Mouse (Mus musculus) cerebellum, postnatal 36 days (tissue): Measurements from ENCODE around the gene Prr9.

Experiments used
- DNase-seq, 2 experiments: peaks; one replicate each; pipeline ENCODE4 v3.0.0; 2021 to 2022; ENCODE audit warnings: mixed read lengths in 2 of 2

Prr9 gene

GRCm38 (mm10) chr3:92123847-92124246 lies at the start of gene Prr9:
Gene Prr9, minus strand, starts transcription at chr3:92123947.
- no peak for DNase-seq

- DNase-seq: no peak
Observed at GRCm38 (mm10) chr3:92169847-92170246, 46.1 kb upstream of the Prr9 start.

DNA sequence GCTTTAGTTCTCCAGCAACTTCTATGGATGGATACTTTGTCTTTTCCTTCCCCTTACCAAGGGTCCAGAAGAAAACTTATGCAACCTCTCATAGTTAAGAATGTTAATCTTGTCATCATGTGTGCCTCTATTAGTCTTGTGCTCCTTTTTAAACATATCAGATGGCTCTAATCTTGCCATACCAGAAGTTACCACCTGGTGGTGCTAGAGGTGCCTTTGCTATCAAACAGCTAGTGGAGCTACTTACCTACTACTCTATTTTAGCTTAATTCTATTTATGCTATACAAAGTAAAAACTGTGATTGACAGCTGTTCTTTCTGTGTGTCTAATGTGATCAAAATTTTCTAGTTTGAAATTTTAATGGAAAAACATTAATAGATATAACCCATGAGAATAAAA lies 29.6 kb upstream of the Prr9 start:
- DNase-seq: peak in 1 of 2 experiments; percentile 7

DNA sequence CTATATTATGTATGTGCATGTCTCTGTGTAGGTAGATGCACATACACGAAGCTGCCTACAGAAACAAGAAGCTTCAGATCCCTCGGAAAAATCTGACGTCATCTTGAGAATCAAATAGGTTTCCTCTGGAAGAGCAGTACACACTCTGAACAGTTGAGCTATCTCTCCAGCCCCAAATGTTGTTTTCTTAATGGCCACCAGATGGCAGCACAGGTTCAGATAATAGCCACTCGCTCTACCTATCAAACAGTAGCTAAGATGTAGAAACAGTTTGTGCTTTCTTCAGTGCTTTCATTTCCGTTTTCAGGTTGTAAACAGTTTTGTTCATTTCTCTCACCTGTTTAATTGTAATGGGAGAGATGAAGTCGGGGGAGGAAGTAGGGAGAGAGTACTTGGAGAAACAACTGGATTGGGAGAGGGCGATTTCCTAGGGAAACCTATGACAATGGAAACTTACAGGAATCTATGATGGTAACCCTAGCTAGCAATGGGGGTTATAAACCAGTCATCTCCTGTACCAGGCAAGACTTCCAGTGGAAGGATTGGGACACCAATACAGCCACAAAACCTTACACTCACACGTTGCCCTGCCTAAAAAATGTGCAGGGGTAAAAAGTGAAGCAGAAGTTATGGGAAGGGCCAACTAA lies 27.0 kb upstream of the Prr9 start:
- peak; percentile 6 to 35 for DNase-seq

GRCm38 (mm10) chr3:92147913-92148312 lies 24.2 kb upstream of the Prr9 start:
- DNase-seq: no peak

DNA sequence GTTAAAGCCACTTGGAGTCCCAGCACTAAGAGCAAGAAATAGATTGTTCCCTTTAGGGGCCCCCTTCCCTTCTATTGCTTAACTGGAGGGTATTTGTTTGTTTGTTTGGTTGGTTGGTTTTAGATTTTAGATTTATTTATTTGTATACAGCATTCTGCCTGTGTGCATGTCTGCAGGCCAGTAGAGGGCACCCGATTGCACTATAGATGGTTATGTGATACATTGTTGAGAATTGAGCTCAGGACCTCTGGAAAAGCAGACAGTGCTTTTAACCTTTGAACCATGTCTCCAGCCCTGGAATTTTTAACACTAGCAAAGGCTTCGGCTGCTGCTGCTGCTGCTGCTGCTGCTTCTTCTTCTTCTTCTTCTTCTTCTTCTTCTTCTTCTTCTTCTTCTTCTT lies 23.7 kb upstream of the Prr9 start:
- no peak for DNase-seq

- DNase-seq: no peak
Observed at GRCm38 (mm10) chr3:92142644-92143043, 18.9 kb upstream of the Prr9 start, which contains the start of gene Lelp1. Gene Lelp1, minus strand, starts transcription at chr3:92142744.

DNA sequence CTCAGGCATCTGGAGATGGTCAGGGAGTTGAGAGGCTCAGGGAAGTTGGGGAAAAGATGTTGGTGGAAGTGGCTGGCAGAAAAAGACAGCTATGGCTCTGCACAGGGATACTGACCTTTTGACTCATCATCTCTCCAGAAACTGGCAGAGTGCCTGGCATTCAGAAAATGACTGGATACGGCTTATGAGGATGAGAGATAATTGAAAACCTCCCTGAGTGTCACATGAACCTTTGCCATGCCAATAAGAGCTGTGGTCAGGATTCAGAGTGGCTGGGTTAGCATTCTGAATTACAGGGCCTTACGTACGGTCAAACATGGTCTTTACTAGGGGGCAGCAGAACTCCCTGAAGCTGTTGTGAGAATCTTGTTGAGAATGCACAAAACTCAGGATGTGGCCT lies 2.8 kb downstream of the Prr9 start:
- no peak for DNase-seq

GRCm38 (mm10) chr3:92117930-92118329 lies 5.8 kb downstream of the Prr9 start:
- DNase-seq: no peak

- no peak for DNase-seq
Observed at GRCm38 (mm10) chr3:92111526-92111925, 12.2 kb downstream of the Prr9 start.

DNA sequence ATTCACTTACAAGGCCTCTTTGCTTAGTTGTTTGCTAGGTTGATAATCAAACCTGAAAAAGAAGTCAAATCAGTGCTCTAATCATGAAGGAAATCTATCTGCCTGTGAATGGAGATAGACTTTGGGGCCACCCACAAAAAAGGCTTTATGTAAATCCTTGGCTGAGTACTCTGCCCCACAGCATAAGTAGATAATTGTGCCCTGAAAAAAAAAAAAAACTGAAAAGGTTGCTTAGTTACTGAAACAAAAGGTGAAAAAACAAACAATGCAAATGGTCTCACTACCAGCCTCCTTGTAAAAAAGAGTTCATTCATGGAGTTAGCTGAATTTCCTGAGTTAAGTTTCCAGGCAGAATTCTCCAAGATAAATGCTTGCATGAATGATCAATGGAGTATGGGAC lies 13.0 kb downstream of the Prr9 start:
- no peak for DNase-seq

DNA sequence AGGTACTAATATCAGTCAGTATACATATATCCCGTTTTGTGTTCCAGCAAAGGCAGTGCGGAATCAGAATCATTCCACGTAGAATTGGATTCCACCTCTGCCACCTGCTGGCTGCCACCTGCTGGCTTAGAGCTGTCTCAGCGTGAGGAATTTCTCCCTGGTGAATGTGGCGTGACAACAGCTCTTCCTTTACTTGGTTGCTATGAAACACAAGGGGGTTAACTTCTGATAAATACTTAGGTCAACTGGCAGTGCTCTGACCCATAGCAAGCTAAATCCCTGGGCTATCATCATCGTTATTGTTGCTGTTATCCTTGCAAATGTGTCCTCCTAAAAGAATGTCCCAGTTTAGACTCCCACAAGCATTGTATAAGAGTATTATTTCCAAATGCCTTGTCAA lies 17.2 kb downstream of the Prr9 start:
- DNase-seq: no peak

DNA sequence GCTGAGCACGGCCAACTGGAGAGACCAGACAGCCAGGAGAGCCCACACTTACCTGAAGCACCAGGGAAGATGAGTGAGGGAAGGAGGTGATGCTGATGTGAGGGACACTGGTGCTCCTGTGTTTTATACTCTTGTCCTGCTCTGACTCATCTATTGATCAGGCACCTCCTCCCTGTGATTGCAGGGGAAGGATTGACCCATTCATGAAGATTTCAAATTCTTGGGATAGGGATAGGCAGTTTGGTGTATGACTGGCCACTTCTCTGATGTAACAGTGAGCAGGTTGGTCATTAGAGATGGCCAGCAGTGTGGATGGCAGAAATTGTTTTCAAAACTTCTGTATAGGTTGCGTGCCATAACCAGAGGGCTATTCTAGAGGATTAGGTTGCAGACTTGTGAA lies 40.7 kb downstream of the Prr9 start, which contains the start of gene Lor:
TSS of gene Lor (minus strand) at position 101 of the 400 bp plus-strand sequence.
- DNase-seq: no peak

DNA sequence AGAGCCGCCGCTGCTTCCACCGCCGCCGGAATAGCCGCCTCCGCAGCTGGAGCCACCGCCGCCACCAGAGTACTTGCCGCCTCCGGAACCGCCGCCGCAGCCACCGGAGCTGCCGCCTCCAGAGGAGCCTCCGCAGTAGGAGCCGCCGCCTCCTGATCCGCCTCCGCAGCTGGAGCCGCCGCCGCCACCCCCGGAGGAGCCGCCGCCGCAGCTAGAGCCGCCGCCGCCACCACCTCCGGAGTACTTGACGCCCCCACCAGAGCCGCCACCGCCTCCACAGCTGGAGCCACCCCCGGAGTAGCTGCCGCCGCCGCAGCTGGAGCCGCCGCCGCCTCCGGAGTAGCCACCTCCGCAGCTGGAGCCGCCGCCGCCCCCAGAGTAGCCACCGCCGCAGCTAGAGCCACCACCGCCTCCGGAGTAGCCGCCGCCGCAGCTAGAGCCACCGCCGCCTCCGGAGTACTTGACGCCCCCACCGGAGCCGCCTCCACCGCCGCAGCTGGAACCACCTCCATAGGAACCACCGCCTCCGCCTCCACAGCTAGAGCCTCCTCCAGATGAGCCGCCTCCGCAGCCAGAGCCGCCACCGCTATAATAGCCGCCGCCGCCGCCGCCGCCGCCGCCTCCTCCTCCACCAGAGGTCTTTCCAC lies 42.3 kb downstream of the Prr9 start:
- peak in 1 of 2 experiments; percentile 2 for DNase-seq

DNA sequence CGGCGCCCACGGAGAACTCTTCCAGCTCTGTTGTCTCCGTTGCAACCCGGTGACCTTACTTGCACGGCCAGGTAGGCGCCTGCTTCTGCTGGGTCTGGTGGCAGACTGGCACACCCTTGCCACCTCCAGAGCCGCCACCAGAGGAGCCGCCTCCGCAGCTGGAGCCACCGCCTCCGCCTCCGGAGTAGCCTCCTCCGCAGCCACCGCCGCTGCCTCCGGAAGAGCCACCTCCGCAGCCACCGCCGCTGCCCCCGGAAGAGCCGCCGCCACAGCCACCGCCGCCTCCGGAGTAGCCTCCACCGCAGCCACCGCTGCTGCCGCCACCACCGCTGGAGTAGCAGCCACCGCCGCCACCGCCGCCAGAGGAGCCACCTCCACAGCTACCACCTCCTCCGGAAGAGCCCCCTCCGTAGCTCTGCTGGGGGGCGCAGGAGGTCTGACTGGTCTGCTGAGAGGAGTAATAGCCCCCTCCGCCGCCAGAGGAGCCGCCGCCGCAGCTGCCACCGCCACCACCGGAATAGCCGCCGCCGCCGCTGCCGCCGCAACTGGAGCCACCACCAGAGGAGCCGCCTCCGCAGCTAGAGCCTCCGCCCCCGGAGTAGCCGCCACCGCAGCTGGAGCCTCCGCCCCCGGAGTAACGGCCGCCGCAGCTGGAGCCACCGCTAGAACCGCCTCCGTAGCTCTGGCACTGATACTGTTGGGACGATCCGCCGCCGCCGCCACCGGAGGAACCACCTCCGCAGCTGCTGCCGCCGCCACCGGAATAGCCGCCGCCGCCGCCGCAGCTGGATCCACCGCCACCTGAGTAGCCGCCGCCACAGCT lies 43.1 kb downstream of the Prr9 start:
- DNase-seq: peak; percentile 4 to 5
